Mouse (Mus musculus) frontal cortex, adult 2 months (tissue): ENCODE measurements around the gene Srgap3. TPM values are rescaled to one million over a fixed set of nuclear protein-coding genes. Genes with fewer than 3 reads are reported as not detected.
A peak's percentile ranks its signal among the peaks of the same experiment; 100 is the strongest.

Experiments used
- DNase-seq, 2 experiments: peaks; one replicate each; pipeline ENCODE4 v3.0.0; 2022; ENCODE audit warnings: low spot score in 1 of 2; ENCODE audit errors: extremely low spot score in 1 of 2
- polyA plus RNA-seq: library from polyadenylated mRNA; depleted of rRNA; stranded (reverse); fragments of >200 nt; gene quantifications from 2 replicates; pipeline ENCODE4 v1.2.3, GENCODE M21; 2012

The Srgap3 gene
- polyA plus RNA-seq, 1 experiment = 124 TPM

GRCm38 (mm10) chr6:112916243-112916642 is 30.8 kb downstream of the Srgap3 start:
- DNase-seq = no peak

- no peak for DNase-seq
These were observed 34.5 kb downstream of the Srgap3 start for GRCm38 (mm10) chr6:112912552-112912951.

- no peak for DNase-seq
These were observed 37.4 kb downstream of the Srgap3 start for GRCm38 (mm10) chr6:112909711-112910110.

GRCm38 (mm10) chr6:112907887-112908584 is 39.0 kb downstream of the Srgap3 start:
- no peak for DNase-seq

GRCm38 (mm10) chr6:112903796-112904195 is 43.3 kb downstream of the Srgap3 start:
- no peak for DNase-seq

GRCm38 (mm10) chr6:112903226-112903625 is 43.8 kb downstream of the Srgap3 start:
- DNase-seq = no peak

- no peak for DNase-seq
These were observed 44.3 kb downstream of the Srgap3 start for GRCm38 (mm10) chr6:112902791-112903190.

GRCm38 (mm10) chr6:112900306-112900705 is 46.8 kb downstream of the Srgap3 start:
- peak; percentile 18 to 55 for DNase-seq

- no peak for DNase-seq
These were observed 47.4 kb downstream of the Srgap3 start for GRCm38 (mm10) chr6:112899711-112900110.

- DNase-seq = no peak
These were observed 47.8 kb downstream of the Srgap3 start for GRCm38 (mm10) chr6:112899276-112899675.

GRCm38 (mm10) chr6:112898435-112898834 is 48.6 kb downstream of the Srgap3 start:
- no peak for DNase-seq

GRCm38 (mm10) chr6:112896372-112896771 is 50.7 kb downstream of the Srgap3 start:
- DNase-seq = no peak

- DNase-seq = no peak
These were observed 56.7 kb downstream of the Srgap3 start for GRCm38 (mm10) chr6:112890331-112890751.

GRCm38 (mm10) chr6:112883588-112884135 is 63.4 kb downstream of the Srgap3 start:
- no peak for DNase-seq

- DNase-seq = peak; percentile 75 to 80
These were observed 67.0 kb downstream of the Srgap3 start for GRCm38 (mm10) chr6:112880048-112880534.

GRCm38 (mm10) chr6:112879154-112879553 is 67.9 kb downstream of the Srgap3 start:
- DNase-seq = peak in 1 of 2 experiments; percentile 40

- no peak for DNase-seq
These were observed 73.8 kb downstream of the Srgap3 start for GRCm38 (mm10) chr6:112873089-112873835.

- DNase-seq = no peak
These were observed 75.8 kb downstream of the Srgap3 start for GRCm38 (mm10) chr6:112871241-112871780.

- DNase-seq = no peak
These were observed 78.7 kb downstream of the Srgap3 start for GRCm38 (mm10) chr6:112868197-112868957.

GRCm38 (mm10) chr6:112866096-112866495 is 81.0 kb downstream of the Srgap3 start:
- DNase-seq = no peak
